Mouse (Mus musculus): ENCODE data around the gene Atp13a5. TPM values are rescaled to one million over a fixed set of nuclear protein-coding genes. Genes with fewer than 3 reads are reported as not detected.

The Atp13a5 gene
- polyA plus RNA-seq (2014; fragmentation: Nextera tagmentation; extraction: Ambion mirVana), result not detected in 2 replicates

DNA sequence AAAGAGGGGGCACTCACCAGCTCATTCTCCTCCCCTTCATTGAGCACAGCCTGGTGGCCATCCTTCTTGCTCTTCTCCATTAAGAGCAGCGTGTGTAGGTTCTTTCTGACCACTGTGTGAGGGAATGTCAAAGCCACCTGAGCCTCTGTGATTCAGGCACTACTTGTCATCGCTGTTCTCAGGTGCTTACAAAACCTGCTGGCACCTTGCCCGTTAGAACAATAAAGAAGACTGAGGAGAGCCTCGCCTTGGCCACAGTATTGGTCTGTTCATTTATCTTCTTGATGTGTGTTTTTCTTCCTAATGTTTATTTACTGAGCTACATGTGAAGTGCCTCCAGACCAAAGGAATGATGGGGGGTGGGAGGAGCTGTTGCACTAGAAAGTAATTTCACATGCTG is at the start of gene Atp13a5:
Gene Atp13a5 (minus strand): TSS at position 275 of the 400 bp plus-strand sequence.
- ATAC-seq (ENCODE audit: insufficient number of reproducible peaks, insufficient read depth, low FRiP score, low read depth), result no peak
- no peak within 1 kb of the TSS for H3K4me3 ChIP-seq (ENCODE audit: low read depth, low read length)
- no peaks in the 10 kb centered on the region for H3K27me3 ChIP-seq (ENCODE audit: control insufficient read depth, insufficient read depth, low read length)
- H3K4me1 ChIP-seq (ENCODE audit: control insufficient read depth, insufficient read depth, low read length), result no peaks in the 10 kb centered on the region
- WGBS, result 42% methylated on average over 4 of the region's 4 CpGs
- H3K9me3 ChIP-seq (ENCODE audit: control insufficient read depth, low read depth, low read length), result no peaks in the 10 kb centered on the region
- no peaks in the 10 kb centered on the region for H3K36me3 ChIP-seq (ENCODE audit: control insufficient read depth, insufficient read depth, low read length)
- H3K4me2 ChIP-seq (replicated peaks; ENCODE audit: low read depth, low read length), result no peak within 1 kb of the TSS
- no peak within 1 kb of the TSS for H3K27ac ChIP-seq (ENCODE audit: low read length)
- H3K9ac ChIP-seq (replicated peaks; ENCODE audit: low read depth, low read length), result no peak within 1 kb of the TSS

DNA sequence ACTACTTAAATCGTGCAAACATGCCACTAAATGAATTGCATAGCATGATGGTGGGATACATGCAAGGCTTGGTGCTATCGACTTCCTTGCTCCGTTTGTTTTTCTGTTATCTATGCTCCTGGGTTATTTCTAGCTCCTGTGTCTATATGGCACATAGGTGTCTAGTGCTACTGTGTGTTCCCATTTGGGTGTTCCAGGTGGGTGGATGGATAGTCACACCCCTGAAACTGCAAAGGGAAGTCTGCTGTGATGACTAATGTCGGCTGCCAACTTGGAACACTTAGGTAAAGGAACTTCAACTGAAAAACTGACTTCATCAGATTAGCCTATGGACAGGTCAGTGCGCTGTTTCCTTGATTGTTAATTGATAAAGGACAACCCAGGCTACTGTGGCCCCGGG is 36.3 kb upstream of the Atp13a5 start:
- no peak overlapping the region for H3K4me2 ChIP-seq (replicated peaks; ENCODE audit: low read depth, low read length)
- H3K36me3 ChIP-seq (ENCODE audit: control insufficient read depth, insufficient read depth, low read length), result no peaks in the 10 kb centered on the region
- no peaks in the 10 kb centered on the region for H3K4me1 ChIP-seq (ENCODE audit: control insufficient read depth, insufficient read depth, low read length)
- H3K9me3 ChIP-seq (ENCODE audit: control insufficient read depth, low read depth, low read length), result no peaks in the 10 kb centered on the region
- H3K27ac ChIP-seq (ENCODE audit: low read length), result no peak overlapping the region
- no peak for ATAC-seq (ENCODE audit: insufficient number of reproducible peaks, insufficient read depth, low FRiP score, low read depth)
- WGBS, result 88% methylated on average over 6 of the region's 6 CpGs
- no peak overlapping the region for H3K9ac ChIP-seq (replicated peaks; ENCODE audit: low read depth, low read length)
- H3K27me3 ChIP-seq (ENCODE audit: control insufficient read depth, insufficient read depth, low read length), result no peaks in the 10 kb centered on the region
- no peak overlapping the region for H3K4me3 ChIP-seq (ENCODE audit: low read depth, low read length)

- no peaks in the 10 kb centered on the region for H3K36me3 ChIP-seq (ENCODE audit: control insufficient read depth, insufficient read depth, low read length)
- H3K27me3 ChIP-seq (ENCODE audit: control insufficient read depth, insufficient read depth, low read length), result no peaks in the 10 kb centered on the region
- no peak overlapping the region for H3K9ac ChIP-seq (replicated peaks; ENCODE audit: low read depth, low read length)
- ATAC-seq (ENCODE audit: insufficient number of reproducible peaks, insufficient read depth, low FRiP score, low read depth), result no peak
- H3K4me1 ChIP-seq (ENCODE audit: control insufficient read depth, insufficient read depth, low read length), result no peaks in the 10 kb centered on the region
- H3K4me3 ChIP-seq (ENCODE audit: low read depth, low read length), result no peak overlapping the region
- no peak overlapping the region for H3K27ac ChIP-seq (ENCODE audit: low read length)
- 93% methylated on average over 10 of the region's 10 CpGs for WGBS
- H3K9me3 ChIP-seq (ENCODE audit: control insufficient read depth, low read depth, low read length), result no peaks in the 10 kb centered on the region
- H3K4me2 ChIP-seq (replicated peaks; ENCODE audit: low read depth, low read length), result no peak overlapping the region
These were observed 28.8 kb upstream of the Atp13a5 start for GRCm38 (mm10) chr16:29407319-29407718.

DNA sequence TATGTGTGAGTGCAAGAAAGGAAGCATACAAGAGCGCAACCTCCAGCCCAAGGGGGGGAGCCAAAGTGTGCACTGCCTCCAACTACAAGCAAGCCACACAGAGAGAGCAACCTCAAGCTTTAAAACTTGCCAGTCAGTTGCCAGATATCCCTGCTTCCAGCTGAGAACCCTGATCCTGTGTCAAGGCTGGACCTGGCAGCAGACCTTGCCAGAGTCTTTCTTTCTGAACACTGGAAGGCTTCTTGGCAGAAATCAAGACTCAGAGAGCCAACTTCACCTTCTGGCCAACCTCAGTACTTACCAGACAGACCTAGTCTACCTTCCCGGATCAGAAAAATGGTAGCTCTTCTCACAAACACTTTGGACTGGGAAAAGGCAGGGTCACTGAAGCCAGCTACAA is 20.5 kb upstream of the Atp13a5 start:
- Histone ChIP-seq H3K4me3 (ENCODE audit: low read depth, low read length) (no peak overlapping the region), H3K27me3 (ENCODE audit: control insufficient read depth, insufficient read depth, low read length) (no peaks in the 10 kb centered on the region), H3K9me3 (ENCODE audit: control insufficient read depth, low read depth, low read length) (no peaks in the 10 kb centered on the region), H3K4me1 (ENCODE audit: control insufficient read depth, insufficient read depth, low read length) (no peaks in the 10 kb centered on the region), H3K36me3 (ENCODE audit: control insufficient read depth, insufficient read depth, low read length) (no peaks in the 10 kb centered on the region), H3K27ac (ENCODE audit: low read length) (no peak overlapping the region), H3K4me2 (replicated peaks; ENCODE audit: low read depth, low read length) (no peak overlapping the region), H3K9ac (replicated peaks; ENCODE audit: low read depth, low read length) (no peak overlapping the region)
- WGBS, result 73% methylated on average over 2 of the region's 2 CpGs
- no peak for ATAC-seq (ENCODE audit: insufficient number of reproducible peaks, insufficient read depth, low FRiP score, low read depth)

GRCm38 (mm10) chr16:29384781-29385180 is 6.2 kb upstream of the Atp13a5 start:
- Histone ChIP-seq H3K9ac (replicated peaks; ENCODE audit: low read depth, low read length) (no peak overlapping the region), H3K36me3 (ENCODE audit: control insufficient read depth, insufficient read depth, low read length) (no peaks in the 10 kb centered on the region), H3K4me3 (ENCODE audit: low read depth, low read length) (no peak overlapping the region), H3K27ac (ENCODE audit: low read length) (no peak overlapping the region), H3K27me3 (ENCODE audit: control insufficient read depth, insufficient read depth, low read length) (no peaks in the 10 kb centered on the region), H3K9me3 (ENCODE audit: control insufficient read depth, low read depth, low read length) (no peaks in the 10 kb centered on the region), H3K4me1 (ENCODE audit: control insufficient read depth, insufficient read depth, low read length) (no peaks in the 10 kb centered on the region), H3K4me2 (replicated peaks; ENCODE audit: low read depth, low read length) (no peak overlapping the region)
- no peak for ATAC-seq (ENCODE audit: insufficient number of reproducible peaks, insufficient read depth, low FRiP score, low read depth)
- 77% methylated on average over 4 of the region's 4 CpGs for WGBS

DNA sequence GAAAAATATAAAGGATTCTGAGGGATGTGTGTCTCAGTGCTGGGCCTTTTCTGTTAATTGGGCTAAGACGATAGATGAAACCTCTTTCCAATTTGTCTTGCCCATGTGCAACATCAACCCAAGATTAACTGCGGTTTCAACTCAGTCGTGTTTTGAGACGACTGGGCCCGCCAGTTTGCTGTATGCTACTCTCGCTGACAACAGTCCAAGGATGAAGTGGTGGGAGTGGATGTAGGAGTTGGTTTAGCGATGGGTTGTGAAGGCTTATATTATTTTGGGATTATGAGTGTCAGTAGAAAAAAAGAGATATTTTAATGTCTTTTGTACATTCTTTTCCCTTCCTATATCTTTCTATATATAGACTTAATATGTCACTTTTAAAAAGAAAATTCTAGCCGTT is 3.9 kb downstream of the Atp13a5 start:
- Histone ChIP-seq H3K4me3 (ENCODE audit: low read depth, low read length) (no peak overlapping the region), H3K4me1 (ENCODE audit: control insufficient read depth, insufficient read depth, low read length) (no peaks in the 10 kb centered on the region), H3K9ac (replicated peaks; ENCODE audit: low read depth, low read length) (no peak overlapping the region), H3K27me3 (ENCODE audit: control insufficient read depth, insufficient read depth, low read length) (no peaks in the 10 kb centered on the region), H3K4me2 (replicated peaks; ENCODE audit: low read depth, low read length) (no peak overlapping the region), H3K27ac (ENCODE audit: low read length) (no peak overlapping the region), H3K9me3 (ENCODE audit: control insufficient read depth, low read depth, low read length) (no peaks in the 10 kb centered on the region), H3K36me3 (ENCODE audit: control insufficient read depth, insufficient read depth, low read length) (no peaks in the 10 kb centered on the region)
- ATAC-seq (ENCODE audit: insufficient number of reproducible peaks, insufficient read depth, low FRiP score, low read depth), result no peak
- 83% methylated on average over 8 of the region's 8 CpGs for WGBS

DNA sequence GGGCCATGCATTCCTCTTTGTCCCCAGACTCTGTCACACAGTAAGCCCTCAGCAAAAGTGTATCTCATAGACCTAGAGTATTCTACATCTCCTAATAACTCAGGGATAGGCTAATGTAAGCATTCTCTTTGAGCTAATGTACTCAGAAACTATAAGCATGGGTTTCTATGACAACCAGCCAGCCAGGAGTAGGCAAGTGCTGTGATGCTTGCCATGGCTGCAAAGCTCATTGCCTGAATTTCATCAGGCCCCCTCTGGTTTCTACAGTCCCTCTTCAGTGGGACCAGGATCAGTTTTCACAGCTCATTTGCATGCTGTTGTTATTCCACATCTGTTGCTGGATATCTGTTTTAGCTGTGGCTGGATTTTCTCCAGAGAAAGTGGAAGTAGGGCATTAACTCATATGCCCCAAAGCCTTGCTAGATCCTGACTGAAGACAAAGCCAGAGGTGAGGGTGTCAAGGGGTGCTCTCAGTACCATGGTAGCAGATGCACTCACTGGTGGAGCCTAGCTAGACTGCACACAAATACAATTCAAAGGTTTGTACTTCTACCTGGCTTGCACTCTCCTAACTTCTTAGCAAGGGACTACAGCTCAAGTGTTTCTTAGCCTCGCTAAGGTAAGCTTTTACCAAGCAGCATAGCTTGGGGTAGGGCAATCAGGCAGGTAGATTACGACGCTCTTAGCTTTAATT is 47.0 kb downstream of the Atp13a5 start:
- 85% methylated on average over 3 of the region's 3 CpGs for WGBS
- H3K9ac ChIP-seq (replicated peaks; ENCODE audit: low read depth, low read length), result no peak overlapping the region

GRCm38 (mm10) chr16:29330948-29331347 is 47.6 kb downstream of the Atp13a5 start:
- Histone ChIP-seq H3K4me1 (ENCODE audit: control insufficient read depth, insufficient read depth, low read length) (no peaks in the 10 kb centered on the region), H3K4me3 (ENCODE audit: low read depth, low read length) (no peak overlapping the region), H3K9ac (replicated peaks; ENCODE audit: low read depth, low read length) (no peak overlapping the region), H3K36me3 (ENCODE audit: control insufficient read depth, insufficient read depth, low read length) (no peaks in the 10 kb centered on the region), H3K27ac (ENCODE audit: low read length) (no peak overlapping the region), H3K4me2 (replicated peaks; ENCODE audit: low read depth, low read length) (no peak overlapping the region), H3K27me3 (ENCODE audit: control insufficient read depth, insufficient read depth, low read length) (no peaks in the 10 kb centered on the region), H3K9me3 (ENCODE audit: control insufficient read depth, low read depth, low read length) (no peaks in the 10 kb centered on the region)
- WGBS, result 71% methylated on average over 5 of the region's 5 CpGs
- ATAC-seq (ENCODE audit: insufficient number of reproducible peaks, insufficient read depth, low FRiP score, low read depth), result no peak

More for the DNA sequence above, 47.0 kb downstream of the Atp13a5 start:
- H3K9me3 ChIP-seq (ENCODE audit: control insufficient read depth, low read depth, low read length), result no peaks in the 10 kb centered on the region
- no peaks in the 10 kb centered on the region for H3K27me3 ChIP-seq (ENCODE audit: control insufficient read depth, insufficient read depth, low read length)
- no peak overlapping the region for H3K4me2 ChIP-seq (replicated peaks; ENCODE audit: low read depth, low read length)
- H3K27ac ChIP-seq (ENCODE audit: low read length), result no peak overlapping the region
- no peak overlapping the region for H3K4me3 ChIP-seq (ENCODE audit: low read depth, low read length)
- H3K4me1 ChIP-seq (ENCODE audit: control insufficient read depth, insufficient read depth, low read length), result no peaks in the 10 kb centered on the region
- H3K36me3 ChIP-seq (ENCODE audit: control insufficient read depth, insufficient read depth, low read length), result no peaks in the 10 kb centered on the region
- no peak for ATAC-seq (ENCODE audit: insufficient number of reproducible peaks, insufficient read depth, low FRiP score, low read depth)

DNA sequence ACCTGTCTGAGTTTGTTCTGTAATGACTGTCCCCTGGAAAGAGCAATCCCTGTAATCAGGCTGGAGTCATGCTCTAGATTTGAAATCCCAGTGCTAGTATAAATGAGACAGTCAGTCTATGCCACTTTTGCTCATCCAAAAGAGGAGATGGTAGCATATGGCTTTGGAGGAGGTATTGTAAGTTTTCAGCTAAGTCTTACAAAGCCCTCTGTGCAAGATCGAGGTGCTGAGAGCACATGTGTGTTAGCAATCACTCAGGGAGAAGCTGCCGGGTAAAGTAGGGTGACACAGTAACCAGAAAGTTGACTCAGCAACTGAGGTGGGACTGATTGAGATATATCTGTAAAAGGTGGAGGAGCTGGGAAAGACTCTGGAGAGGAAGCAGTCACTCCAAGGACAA is 49.3 kb downstream of the Atp13a5 start:
- Histone ChIP-seq H3K9me3 (ENCODE audit: control insufficient read depth, low read depth, low read length) (no peaks in the 10 kb centered on the region), H3K4me1 (ENCODE audit: control insufficient read depth, insufficient read depth, low read length) (no peaks in the 10 kb centered on the region), H3K36me3 (ENCODE audit: control insufficient read depth, insufficient read depth, low read length) (no peaks in the 10 kb centered on the region), H3K9ac (replicated peaks; ENCODE audit: low read depth, low read length) (no peak overlapping the region), H3K27me3 (ENCODE audit: control insufficient read depth, insufficient read depth, low read length) (no peaks in the 10 kb centered on the region), H3K4me3 (ENCODE audit: low read depth, low read length) (no peak overlapping the region), H3K27ac (ENCODE audit: low read length) (no peak overlapping the region), H3K4me2 (replicated peaks; ENCODE audit: low read depth, low read length) (no peak overlapping the region)
- ATAC-seq (ENCODE audit: insufficient number of reproducible peaks, insufficient read depth, low FRiP score, low read depth), result no peak
- WGBS, result 79% methylated on average over 2 of the region's 2 CpGs

Measured in stomach, embryonic 14.5 days (tissue).